Mouse (Mus musculus) heart, embryonic 11.5 days (tissue): Measurements from ENCODE around the gene Gm3248. TPM values are rescaled to one million over a fixed set of nuclear protein-coding genes. Genes with fewer than 3 reads are reported as not detected.

ENCODE experiments used
- polyA plus RNA-seq: library from polyadenylated mRNA; unstranded; fragments of >200 nt; fragmentation: Nextera tagmentation; extraction: Ambion mirVana; gene quantifications from 2 replicates; pipeline ENCODE4 v1.2.1, GENCODE M21; 2014

Gm3248 gene
- polyA plus RNA-seq, 1 experiment from 2014 or later, result 0.73 TPM

Other genes with a start within 250 kb of the Gm3248 start
- gene Gm3373, start 220.2 kb downstream of the Gm3248 start, polyA plus RNA-seq, result 0.11 TPM in 1 of 2 replicates, not detected in the other
- 0.65 and 0.90 TPM in 2 replicates for gene Gm3383, start 153.8 kb downstream of the Gm3248 start, polyA plus RNA-seq
- not detected in 2 replicates for gene Gm3424, start 131.4 kb downstream of the Gm3248 start, polyA plus RNA-seq
- gene Gm8237, start 81.4 kb downstream of the Gm3248 start, polyA plus RNA-seq, result not detected in 2 replicates
- gene Gm3453, start 17.4 kb upstream of the Gm3248 start, polyA plus RNA-seq, result not detected in 2 replicates
- gene Gm6337, start 96.5 kb upstream of the Gm3248 start, polyA plus RNA-seq, result 0.20 TPM in 1 of 2 replicates, not detected in the other
- gene Gm8206, start 132.2 kb upstream of the Gm3248 start, polyA plus RNA-seq, result 1.2 and 2.2 TPM in 2 replicates
- 3.2 and 3.6 TPM in 2 replicates for gene Gm3468, start 146.9 kb upstream of the Gm3248 start, polyA plus RNA-seq
- gene Gm3476, start 164.1 kb upstream of the Gm3248 start, polyA plus RNA-seq, result not detected in 2 replicates